Mouse (Mus musculus): ENCODE results near the gene Ankrd31. TPM values are rescaled to one million over a fixed set of nuclear protein-coding genes. Genes with fewer than 3 reads are reported as not detected.

Gene Ankrd31
- polyA plus RNA-seq (2015; fragmentation: Nextera tagmentation; extraction: Ambion mirVana): not detected in 2 replicates

DNA sequence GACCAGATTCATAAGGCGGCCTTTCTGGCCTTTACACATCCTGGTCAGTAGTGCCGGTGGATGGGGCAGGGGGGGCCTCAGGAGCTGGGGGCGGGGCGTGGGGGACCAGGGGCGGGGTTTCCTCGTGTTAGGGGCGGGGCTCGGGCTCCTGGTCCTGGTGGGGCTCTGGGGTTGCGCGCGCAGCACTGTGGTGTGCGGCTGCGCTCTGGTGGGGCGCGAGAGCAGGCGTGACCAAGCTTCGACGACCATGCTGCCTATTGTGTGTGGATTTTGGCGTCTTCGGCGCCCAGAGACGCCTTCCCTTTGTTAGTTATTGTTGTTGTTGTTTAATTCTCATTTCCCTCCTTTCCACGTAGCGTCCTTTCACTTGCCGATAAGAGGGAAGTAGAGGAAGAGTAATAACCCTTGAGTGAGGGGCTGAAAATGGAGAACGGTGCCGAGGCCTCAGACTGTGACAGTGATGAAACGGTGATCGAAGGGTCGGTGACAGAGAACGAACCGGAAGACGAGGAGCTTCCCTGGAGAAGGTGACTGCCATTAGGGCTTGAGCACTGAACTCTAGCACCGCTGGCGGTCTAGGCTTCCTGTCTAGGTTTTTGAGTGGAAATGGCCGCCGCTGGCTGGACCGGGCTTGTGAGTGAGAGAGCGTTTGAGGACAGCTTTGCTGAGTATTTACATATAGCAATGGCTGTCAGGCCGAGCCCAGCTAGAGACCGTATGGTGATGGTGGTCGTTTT is at the start of gene Ankrd31:
TSS of gene Ankrd31 (plus strand) at position 164 of the 737 bp plus-strand sequence.
- H3K4me3 ChIP-seq: no peak within 1 kb of the TSS
- H3K4me1 ChIP-seq: no peaks in the 10 kb centered on the region
- H3K27ac ChIP-seq (replicated peaks): no peak within 1 kb of the TSS
- no peak within 1 kb of the TSS for H3K9ac ChIP-seq (replicated peaks)
- H3K4me2 ChIP-seq (replicated peaks): no peak within 1 kb of the TSS
- WGBS: 90% methylated on average over 42 of the region's 42 CpGs
- H3K27me3 ChIP-seq: no peaks in the 10 kb centered on the region
- no peaks in the 10 kb centered on the region for H3K36me3 ChIP-seq
- ATAC-seq (replicated peaks): no peak
- no peaks in the 10 kb centered on the region for H3K9me3 ChIP-seq

DNA sequence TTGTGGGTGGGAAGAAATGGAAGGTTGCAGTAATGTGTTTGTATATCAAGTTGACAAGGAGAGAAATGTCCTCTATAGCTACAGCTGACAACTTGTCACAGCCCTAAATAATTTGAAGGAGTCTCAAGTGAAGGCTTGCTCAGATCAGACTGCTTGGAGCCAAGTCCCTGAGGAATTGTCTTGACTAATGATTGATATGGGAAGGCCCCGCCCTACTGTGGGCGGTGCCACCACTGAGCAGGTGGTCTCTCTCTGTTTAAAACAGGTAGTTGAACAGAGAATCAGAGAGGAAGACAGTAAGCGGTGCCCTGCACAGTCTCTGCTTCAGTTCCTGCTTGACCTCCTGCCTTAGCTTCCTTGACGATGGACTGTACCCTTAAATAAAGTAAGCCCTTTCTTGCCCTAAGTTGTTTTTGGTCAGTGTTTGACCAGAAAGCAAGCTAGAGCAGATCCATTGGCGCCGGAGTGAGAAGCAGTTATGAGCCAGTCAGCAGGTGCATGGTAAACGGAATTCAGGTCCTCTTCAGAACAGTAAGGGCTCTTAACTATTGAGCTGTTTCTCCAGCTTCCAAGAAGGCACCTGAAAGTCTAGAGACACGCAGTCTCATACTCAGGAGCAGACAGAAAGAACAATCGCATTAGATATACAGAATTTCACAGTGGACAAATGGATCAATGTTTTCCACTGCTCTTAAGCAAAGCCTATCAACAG is 45.3 kb upstream of the Ankrd31 start:
- Histone ChIP-seq H3K27ac (replicated peaks) (no peak overlapping the region), H3K9me3 (no peaks in the 10 kb centered on the region), H3K9ac (replicated peaks) (no peak overlapping the region), H3K27me3 (no peaks in the 10 kb centered on the region), H3K4me3 (no peak overlapping the region), H3K4me2 (replicated peaks) (no peak overlapping the region), H3K36me3 (no peaks in the 10 kb centered on the region), H3K4me1 (no peaks in the 10 kb centered on the region)
- ATAC-seq (replicated peaks): no peak
- WGBS: 78% methylated on average over 9 of the region's 9 CpGs

DNA sequence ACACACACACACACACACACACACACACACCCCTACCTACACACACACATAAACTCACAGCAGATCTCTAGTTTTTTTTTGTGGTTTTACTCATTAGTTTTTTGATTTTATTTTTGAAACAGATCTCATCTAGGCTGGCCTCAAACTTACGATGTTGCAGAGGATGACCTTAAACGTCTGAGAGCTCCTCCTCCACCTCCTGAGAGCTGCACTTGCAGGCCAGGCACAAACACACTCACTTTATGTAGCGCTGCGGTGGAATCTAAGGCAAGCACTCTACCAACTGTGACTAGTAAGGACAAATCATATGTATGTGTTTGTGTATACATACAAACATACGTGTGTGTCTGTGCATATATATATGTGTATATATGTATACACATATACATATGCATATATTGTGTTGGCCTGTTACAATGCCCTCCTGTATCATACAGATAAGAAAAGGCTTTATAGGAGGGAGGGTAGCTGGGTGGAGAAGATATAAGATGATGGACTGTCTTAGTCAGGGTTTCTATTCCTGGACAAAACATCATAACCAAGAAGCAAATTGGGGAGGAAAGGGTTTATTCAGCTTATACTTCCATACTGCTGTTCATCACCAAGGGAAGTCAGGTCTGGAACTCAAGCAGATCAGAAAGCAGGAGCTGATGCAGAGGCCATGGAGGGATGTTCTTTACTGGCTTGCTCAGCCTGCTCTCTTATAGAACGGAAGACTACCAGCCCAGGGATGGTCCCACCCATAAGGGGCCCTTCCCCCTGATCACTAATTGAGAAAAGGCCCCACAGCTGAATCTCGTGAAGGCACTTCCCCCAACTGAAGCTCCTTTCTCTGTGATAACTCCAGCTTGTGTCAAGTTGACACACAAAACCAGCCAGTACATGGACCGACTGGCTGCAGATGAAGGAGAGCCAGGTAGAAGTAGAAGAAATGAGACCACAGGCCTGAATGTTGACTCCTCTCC is 38.5 kb upstream of the Ankrd31 start:
- H3K4me2 ChIP-seq (replicated peaks): no peak overlapping the region
- H3K4me1 ChIP-seq: no peaks in the 10 kb centered on the region
- H3K9ac ChIP-seq (replicated peaks): no peak overlapping the region
- H3K27ac ChIP-seq (replicated peaks): no peak overlapping the region
- no peaks in the 10 kb centered on the region for H3K27me3 ChIP-seq
- no peaks in the 10 kb centered on the region for H3K36me3 ChIP-seq
- WGBS: 84% methylated on average over 8 of the region's 8 CpGs
- no peak overlapping the region for H3K4me3 ChIP-seq
- no peaks in the 10 kb centered on the region for H3K9me3 ChIP-seq
- no peak for ATAC-seq (replicated peaks)

DNA sequence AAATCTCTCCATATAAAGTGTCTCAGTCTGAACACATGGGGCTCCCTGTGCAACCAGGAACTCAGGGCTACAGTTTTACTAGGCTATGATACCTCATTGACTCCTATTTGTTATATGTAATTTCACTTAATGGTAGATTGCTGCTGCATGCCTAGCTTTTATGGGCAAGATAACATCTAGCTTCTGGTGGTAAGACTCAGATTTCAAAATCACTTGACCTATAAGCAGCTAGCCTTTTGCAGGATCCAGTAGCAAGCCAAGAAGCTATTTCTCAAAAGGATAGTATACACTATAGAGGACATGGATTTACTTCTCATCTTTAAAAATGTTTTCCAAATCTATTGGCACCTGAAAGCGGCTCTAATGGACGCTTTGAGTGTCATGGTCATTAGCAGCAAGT is 31.8 kb upstream of the Ankrd31 start:
- Histone ChIP-seq H3K4me1 (no peaks in the 10 kb centered on the region), H3K27me3 (no peaks in the 10 kb centered on the region), H3K9me3 (no peaks in the 10 kb centered on the region), H3K36me3 (no peaks in the 10 kb centered on the region), H3K27ac (replicated peaks) (no peak overlapping the region), H3K4me3 (no peak overlapping the region), H3K4me2 (replicated peaks) (no peak overlapping the region), H3K9ac (replicated peaks) (no peak overlapping the region)
- no peak for ATAC-seq (replicated peaks)
- 96% methylated on average over 2 of the region's 2 CpGs for WGBS

DNA sequence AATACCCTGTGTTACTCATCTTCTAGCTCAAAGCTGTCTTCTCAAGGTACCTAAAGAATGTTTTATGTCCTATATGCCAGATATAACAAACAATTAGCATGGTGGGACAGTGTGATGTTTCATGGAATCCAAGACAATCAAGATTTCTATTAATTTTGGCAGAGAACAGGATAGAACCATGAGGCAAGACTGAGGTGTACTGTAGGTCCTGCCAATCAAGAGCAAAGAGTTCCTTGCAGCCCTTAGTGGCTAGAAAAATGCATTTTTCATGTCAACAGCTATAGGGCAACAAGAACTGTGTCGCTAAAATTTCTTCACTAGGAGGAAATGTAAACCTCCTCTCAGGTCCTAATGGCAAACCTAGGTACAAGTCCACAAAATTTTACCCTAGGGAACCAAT is 30.3 kb upstream of the Ankrd31 start:
- H3K9me3 ChIP-seq: no peaks in the 10 kb centered on the region
- H3K4me1 ChIP-seq: no peaks in the 10 kb centered on the region
- no peak for ATAC-seq (replicated peaks)
- H3K4me3 ChIP-seq: no peak overlapping the region
- no peak overlapping the region for H3K27ac ChIP-seq (replicated peaks)
- H3K4me2 ChIP-seq (replicated peaks): no peak overlapping the region
- WGBS: 66% methylated on average over 1 of the region's 1 CpGs
- no peak overlapping the region for H3K9ac ChIP-seq (replicated peaks)
- no peaks in the 10 kb centered on the region for H3K27me3 ChIP-seq
- H3K36me3 ChIP-seq: no peaks in the 10 kb centered on the region

DNA sequence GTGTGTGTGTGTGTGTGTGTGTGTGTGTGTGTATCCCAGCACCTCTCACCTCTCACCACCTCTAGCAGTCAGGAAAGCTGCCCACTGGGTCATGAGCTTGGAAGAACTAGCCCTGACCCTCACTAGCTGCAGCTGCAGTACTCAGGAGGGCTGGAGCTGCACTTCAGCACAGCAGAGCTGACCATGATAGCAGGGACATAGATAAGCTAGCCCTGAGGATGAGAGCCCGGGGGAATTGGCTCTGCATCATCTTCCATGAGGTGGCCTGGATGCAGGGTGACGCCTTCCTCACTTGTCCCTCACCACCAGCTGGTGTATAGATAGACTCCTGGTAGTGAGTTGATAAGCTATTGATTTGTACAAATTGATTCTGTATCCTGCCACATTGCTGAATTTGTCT is 28.1 kb upstream of the Ankrd31 start:
- Histone ChIP-seq H3K36me3 (no peaks in the 10 kb centered on the region), H3K27me3 (no peaks in the 10 kb centered on the region), H3K27ac (replicated peaks) (no peak overlapping the region), H3K4me3 (no peak overlapping the region), H3K9ac (replicated peaks) (no peak overlapping the region), H3K9me3 (no peaks in the 10 kb centered on the region), H3K4me2 (replicated peaks) (no peak overlapping the region), H3K4me1 (no peaks in the 10 kb centered on the region)
- no peak for ATAC-seq (replicated peaks)
- 88% methylated on average over 2 of the region's 2 CpGs for WGBS

DNA sequence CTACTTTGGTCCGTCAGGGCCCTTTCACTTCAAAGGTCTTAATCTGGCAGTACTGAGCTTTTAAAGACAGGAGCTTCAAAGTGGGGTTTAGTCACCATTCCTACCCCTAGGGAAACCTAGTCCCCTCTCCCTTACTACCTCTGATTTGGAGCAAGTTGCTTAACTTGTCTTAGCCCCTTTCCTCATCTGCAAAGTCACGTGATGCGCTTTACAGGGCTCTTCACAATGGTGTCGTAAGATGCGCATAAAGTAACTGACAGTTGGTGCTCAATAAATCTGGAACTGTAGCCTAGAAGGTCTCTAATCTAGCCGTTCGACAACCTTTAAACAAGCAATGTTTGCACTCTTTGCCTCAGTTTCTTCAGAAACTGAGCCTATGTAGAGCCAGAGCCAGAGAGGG is 19.8 kb upstream of the Ankrd31 start:
- Histone ChIP-seq H3K9me3 (no peaks in the 10 kb centered on the region), H3K4me2 (replicated peaks) (no peak overlapping the region), H3K4me1 (no peaks in the 10 kb centered on the region), H3K27me3 (no peaks in the 10 kb centered on the region), H3K9ac (replicated peaks) (no peak overlapping the region), H3K36me3 (no peaks in the 10 kb centered on the region), H3K27ac (replicated peaks) (no peak overlapping the region), H3K4me3 (no peak overlapping the region)
- WGBS: 86% methylated on average over 7 of the region's 7 CpGs
- no peak for ATAC-seq (replicated peaks)

DNA sequence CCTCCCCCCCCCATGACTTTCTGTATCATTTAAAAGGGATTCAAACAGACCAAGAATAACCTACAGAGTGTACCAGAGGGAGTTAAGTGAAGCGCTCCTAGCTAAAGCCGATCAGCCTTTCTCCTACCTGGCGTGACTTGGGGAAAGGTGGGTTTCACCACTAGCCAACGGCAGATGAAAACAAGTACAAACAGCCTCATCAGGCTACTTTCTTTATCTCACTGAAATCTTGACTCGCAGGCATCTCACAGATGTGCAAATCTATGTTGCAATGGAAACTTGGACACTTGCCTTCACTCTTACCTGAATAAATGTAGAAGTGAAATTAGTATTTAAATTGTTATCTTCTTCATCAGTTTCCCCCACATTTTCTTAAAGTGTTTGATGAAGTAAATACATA is 18.9 kb upstream of the Ankrd31 start:
- H3K4me3 ChIP-seq: no peak overlapping the region
- WGBS: 88% methylated on average over 5 of the region's 5 CpGs
- H3K9ac ChIP-seq (replicated peaks): no peak overlapping the region
- no peaks in the 10 kb centered on the region for H3K36me3 ChIP-seq
- no peaks in the 10 kb centered on the region for H3K4me1 ChIP-seq
- no peak overlapping the region for H3K27ac ChIP-seq (replicated peaks)
- H3K27me3 ChIP-seq: no peaks in the 10 kb centered on the region
- no peak for ATAC-seq (replicated peaks)
- H3K4me2 ChIP-seq (replicated peaks): no peak overlapping the region
- H3K9me3 ChIP-seq: no peaks in the 10 kb centered on the region

DNA sequence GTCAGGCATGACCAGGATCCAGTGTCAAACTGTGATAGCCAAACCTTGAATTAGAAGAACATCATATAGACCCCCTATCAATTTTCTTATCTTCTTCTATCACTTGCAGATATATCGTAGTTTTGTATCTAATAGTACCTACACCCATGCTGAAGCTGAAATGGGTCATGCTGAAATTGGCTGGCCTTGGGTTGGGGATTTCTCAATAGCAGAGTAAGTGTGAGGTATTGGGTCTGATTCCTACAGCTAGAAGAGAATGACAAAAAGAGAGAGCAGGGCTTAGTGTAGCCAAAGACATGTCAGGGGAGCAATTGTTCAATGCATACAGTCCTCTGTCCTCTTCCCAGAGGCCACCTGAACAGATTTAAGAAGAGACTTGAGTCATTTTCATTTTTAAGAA is 18.0 kb upstream of the Ankrd31 start:
- Histone ChIP-seq H3K27me3 (no peaks in the 10 kb centered on the region), H3K4me3 (no peak overlapping the region), H3K4me2 (replicated peaks) (no peak overlapping the region), H3K9me3 (no peaks in the 10 kb centered on the region), H3K36me3 (no peaks in the 10 kb centered on the region), H3K4me1 (no peaks in the 10 kb centered on the region), H3K27ac (replicated peaks) (no peak overlapping the region), H3K9ac (replicated peaks) (no peak overlapping the region)
- WGBS: 95% methylated on average over 1 of the region's 1 CpGs
- ATAC-seq (replicated peaks): no peak

DNA sequence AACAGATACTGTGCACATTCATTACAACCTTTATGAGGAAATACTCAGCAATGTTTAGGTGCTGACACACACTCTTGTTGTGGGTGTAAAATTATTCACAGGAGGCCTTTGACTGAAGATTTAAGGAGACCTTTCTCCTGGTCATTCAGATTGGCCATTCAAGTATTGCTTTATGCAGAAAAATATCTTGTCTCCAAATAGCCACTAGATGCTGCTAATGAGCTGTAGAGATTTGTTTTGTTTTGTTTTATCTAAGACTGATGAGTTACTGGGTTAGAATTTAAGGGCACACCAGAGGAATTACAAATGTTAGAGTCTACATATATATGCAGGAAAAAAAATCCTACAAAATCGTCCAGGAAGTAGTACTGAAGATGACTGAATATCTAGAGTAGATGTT is 12.9 kb upstream of the Ankrd31 start:
- Histone ChIP-seq H3K9ac (replicated peaks) (no peak overlapping the region), H3K9me3 (no peaks in the 10 kb centered on the region), H3K4me1 (no peaks in the 10 kb centered on the region), H3K27me3 (no peaks in the 10 kb centered on the region), H3K27ac (replicated peaks) (no peak overlapping the region), H3K4me3 (no peak overlapping the region), H3K36me3 (no peaks in the 10 kb centered on the region), H3K4me2 (replicated peaks) (no peak overlapping the region)
- WGBS: 39% methylated on average over 1 of the region's 1 CpGs
- no peak for ATAC-seq (replicated peaks)

DNA sequence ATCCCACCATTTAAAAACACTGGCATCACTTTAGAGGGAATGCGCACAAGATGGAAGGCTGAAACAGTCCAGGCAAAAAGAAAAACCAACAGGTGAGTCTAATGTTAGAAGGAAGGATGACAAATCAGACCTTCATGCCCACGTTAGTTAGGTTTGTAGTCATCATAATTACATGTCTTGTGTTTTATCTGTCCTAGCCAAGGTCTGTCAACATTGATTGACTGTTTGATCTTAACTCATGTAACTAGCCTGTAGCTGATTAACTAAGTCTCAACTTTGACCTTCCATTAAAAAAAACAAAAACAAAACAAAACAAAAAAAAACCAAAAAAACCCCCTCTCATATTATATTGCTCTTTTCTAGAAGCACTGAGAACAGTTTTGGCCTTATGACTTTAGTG is 7.9 kb upstream of the Ankrd31 start:
- H3K36me3 ChIP-seq: no peaks in the 10 kb centered on the region
- H3K27ac ChIP-seq (replicated peaks): no peak overlapping the region
- no peaks in the 10 kb centered on the region for H3K27me3 ChIP-seq
- H3K9ac ChIP-seq (replicated peaks): no peak overlapping the region
- ATAC-seq (replicated peaks): no peak
- H3K9me3 ChIP-seq: no peaks in the 10 kb centered on the region
- H3K4me3 ChIP-seq: no peak overlapping the region
- H3K4me1 ChIP-seq: no peaks in the 10 kb centered on the region
- WGBS: 76% methylated on average over 2 of the region's 2 CpGs
- H3K4me2 ChIP-seq (replicated peaks): no peak overlapping the region

DNA sequence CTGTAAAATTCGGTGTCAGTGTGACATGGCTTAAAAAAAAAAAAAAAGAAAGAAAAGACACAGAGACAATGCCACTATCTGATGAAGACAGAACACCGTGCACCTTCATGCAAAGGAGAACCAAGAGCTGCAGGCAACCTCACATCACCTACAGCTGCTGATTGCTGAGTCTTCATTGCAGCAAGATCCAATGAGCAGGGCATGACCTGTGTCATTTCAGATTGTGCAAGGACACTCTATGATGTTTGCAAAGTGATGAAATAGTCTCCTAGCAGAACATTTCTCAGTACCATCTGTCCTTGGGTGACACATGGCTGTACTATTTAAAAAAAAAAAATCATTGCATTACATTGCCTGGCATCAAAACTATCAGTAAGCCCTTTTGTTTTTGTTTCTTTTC is 5.2 kb upstream of the Ankrd31 start:
- H3K27ac ChIP-seq (replicated peaks): no peak overlapping the region
- 80% methylated on average over 2 of the region's 2 CpGs for WGBS
- no peaks in the 10 kb centered on the region for H3K4me1 ChIP-seq
- no peak overlapping the region for H3K9ac ChIP-seq (replicated peaks)
- no peak overlapping the region for H3K4me2 ChIP-seq (replicated peaks)
- H3K4me3 ChIP-seq: no peak overlapping the region
- no peaks in the 10 kb centered on the region for H3K9me3 ChIP-seq
- ATAC-seq (replicated peaks): no peak
- H3K27me3 ChIP-seq: no peaks in the 10 kb centered on the region
- no peaks in the 10 kb centered on the region for H3K36me3 ChIP-seq

Data from forebrain, embryonic 15.5 days (tissue).